Mouse (Mus musculus): ENCODE measurements around the gene Zfp978. TPM values are rescaled to one million over a fixed set of nuclear protein-coding genes. Genes with fewer than 3 reads are reported as not detected.
"Not testable (repeated sequence)": the region's sequence is repeated elsewhere in the genome, so short reads cannot be mapped to it uniquely, and the experiment has no call there.

The Zfp978 gene
- polyA plus RNA-seq (2015; fragmentation: Nextera tagmentation; extraction: Ambion mirVana) = not detected in 2 replicates

DNA sequence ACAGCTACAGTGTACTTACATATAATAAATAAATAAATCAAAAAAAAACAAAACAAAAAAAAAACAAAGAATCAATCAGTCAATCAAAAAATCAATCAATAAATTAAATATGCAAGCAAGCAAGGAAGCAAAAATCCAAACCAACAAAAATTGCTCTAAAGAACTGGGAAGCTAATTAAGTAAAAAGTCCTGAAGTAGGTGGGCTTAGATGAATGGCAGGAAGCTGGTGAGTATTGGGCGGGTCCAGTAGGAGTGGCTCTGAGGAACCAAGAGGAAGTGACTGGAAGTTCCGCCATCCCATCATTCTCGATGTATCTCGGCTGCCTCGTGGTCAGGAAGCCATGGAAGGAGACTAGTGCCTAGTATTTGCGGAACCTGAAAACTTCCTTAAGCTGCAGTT, at the start of gene Zfp978:
TSS of gene Zfp978 (plus strand) at position 301 of the 400 bp plus-strand sequence.
- H3K4me3 ChIP-seq (replicated peaks); H3K27me3 ChIP-seq (replicated peaks); H3K9ac ChIP-seq (replicated peaks); H3K4me2 ChIP-seq; H3K9me3 ChIP-seq (replicated peaks); H3K36me3 ChIP-seq; ATAC-seq (ENCODE audit: low FRiP score); H3K4me1 ChIP-seq; H3K27ac ChIP-seq (replicated peaks): not testable (repeated sequence)
- WGBS = no CpG with 5 or more reads among the region's 6 CpGs

GRCm38 (mm10) chr4:147335036-147335690, 25.9 kb upstream of the Zfp978 start:
- not testable (repeated sequence) for H3K27me3 ChIP-seq (replicated peaks); ATAC-seq (ENCODE audit: low FRiP score); H3K4me3 ChIP-seq (replicated peaks); H3K36me3 ChIP-seq; H3K4me2 ChIP-seq; H3K27ac ChIP-seq (replicated peaks); H3K9ac ChIP-seq (replicated peaks); H3K4me1 ChIP-seq
- H3K9me3 ChIP-seq (replicated peaks) = peaks cover 60% of the 10 kb centered on the region
- WGBS = 93% methylated on average over 2 of the region's 2 CpGs

GRCm38 (mm10) chr4:147335691-147336367, 25.3 kb upstream of the Zfp978 start:
- WGBS = 36% methylated on average over 1 of the region's 1 CpGs
- not testable (repeated sequence) for H3K4me3 ChIP-seq (replicated peaks); H3K36me3 ChIP-seq; ATAC-seq (ENCODE audit: low FRiP score); H3K4me1 ChIP-seq; H3K27me3 ChIP-seq (replicated peaks); H3K9ac ChIP-seq (replicated peaks); H3K4me2 ChIP-seq; H3K27ac ChIP-seq (replicated peaks)
- peaks cover 65% of the 10 kb centered on the region for H3K9me3 ChIP-seq (replicated peaks)

DNA sequence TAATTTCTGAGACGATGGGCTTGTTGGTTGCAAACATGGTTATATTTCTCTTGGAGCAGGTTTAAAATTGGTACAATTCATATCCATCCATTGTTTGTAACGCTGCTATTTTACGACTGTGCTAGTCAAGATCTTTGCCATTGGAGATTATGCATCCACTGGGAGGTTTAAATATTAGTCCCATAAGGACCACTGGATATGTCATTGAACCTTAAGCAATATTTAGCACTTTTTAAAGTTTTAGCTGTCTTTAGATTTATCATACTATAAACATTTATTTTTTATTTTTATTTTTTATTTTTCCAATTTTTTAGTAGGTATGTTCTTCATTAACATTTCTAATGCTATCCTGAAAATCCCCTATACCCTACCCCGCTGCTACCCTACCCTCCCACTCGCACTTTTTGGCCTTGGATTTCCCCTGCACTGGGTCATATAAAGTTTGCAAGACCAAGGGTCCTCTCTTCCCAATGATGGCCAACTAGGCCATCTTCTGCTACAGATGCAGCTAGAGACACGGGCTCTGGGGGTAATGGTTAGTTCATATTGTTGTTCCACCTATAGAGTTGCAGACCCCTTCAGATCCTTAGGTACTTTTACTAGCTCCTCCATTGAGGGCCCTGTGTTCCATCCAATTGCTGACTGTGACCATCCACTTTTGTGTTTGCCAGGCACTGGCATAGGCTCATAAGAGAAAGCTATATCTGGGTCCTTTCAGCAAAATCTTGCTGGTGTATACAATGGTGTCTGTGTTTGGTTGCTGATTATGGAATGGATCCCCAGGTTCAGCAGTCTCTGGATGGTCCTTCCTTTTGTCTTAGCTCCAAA, 24.5 kb upstream of the Zfp978 start:
- H3K4me3 ChIP-seq (replicated peaks); H3K36me3 ChIP-seq; H3K27me3 ChIP-seq (replicated peaks); H3K4me1 ChIP-seq; H3K27ac ChIP-seq (replicated peaks); H3K9ac ChIP-seq (replicated peaks); H3K4me2 ChIP-seq: not testable (repeated sequence)
- peak; percentile 41; the same call in 1 of the 2 replicates for ATAC-seq (ENCODE audit: low FRiP score)
- 72% methylated on average over 6 of the region's 6 CpGs for WGBS
- H3K9me3 ChIP-seq (replicated peaks) = peaks cover 67% of the 10 kb centered on the region

DNA sequence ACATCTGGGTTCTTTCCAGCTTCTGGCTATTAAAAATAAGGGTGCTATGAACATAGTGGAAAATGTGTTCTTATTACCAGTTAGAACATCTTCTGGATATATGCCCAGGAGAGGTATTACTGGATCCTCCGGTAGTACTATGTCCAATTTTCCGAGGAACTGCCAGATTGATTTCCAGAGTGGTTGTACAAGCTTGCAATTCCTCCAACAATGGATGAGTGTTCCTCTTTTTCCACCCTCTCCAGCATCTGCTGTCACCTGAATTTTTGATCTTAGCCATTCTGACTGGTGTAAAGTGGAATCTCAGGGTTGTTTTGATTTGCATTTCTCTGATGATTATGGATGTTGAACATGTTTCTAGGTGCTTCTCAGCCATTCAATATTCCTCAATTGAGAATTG, 23.6 kb upstream of the Zfp978 start:
- not testable (repeated sequence) for H3K9ac ChIP-seq (replicated peaks); H3K4me2 ChIP-seq; H3K36me3 ChIP-seq; H3K27me3 ChIP-seq (replicated peaks); ATAC-seq (ENCODE audit: low FRiP score); H3K27ac ChIP-seq (replicated peaks); H3K4me3 ChIP-seq (replicated peaks); H3K4me1 ChIP-seq
- peaks cover 67% of the 10 kb centered on the region for H3K9me3 ChIP-seq (replicated peaks)
- 88% methylated on average over 2 of the region's 2 CpGs for WGBS

DNA sequence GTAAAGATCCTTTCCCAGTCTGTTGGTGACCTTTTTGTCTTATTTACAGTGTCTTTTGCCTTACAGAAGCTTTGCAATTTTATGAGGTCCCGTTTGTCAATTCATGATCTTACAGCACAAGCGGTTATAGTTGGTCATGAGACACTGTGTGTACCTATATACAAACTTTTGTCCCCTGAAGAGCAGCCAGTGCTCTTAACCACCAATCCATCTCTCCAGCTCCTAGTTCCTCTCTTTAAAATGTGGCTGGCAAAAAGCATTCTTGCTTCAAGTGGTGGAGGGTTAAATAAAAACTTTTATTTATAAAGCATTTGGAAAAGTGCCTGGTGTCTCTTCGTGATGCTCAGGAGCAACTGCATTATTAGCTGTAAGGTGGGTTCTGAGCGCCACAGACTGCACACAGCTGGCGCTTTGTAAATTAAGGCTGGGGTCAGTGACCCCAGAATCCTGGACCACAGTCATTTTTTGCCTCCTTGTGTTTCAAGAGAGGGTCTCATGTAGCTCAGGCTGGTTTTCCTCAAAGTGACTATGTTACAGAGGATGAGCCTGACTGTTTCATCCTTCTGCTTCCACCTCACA, 23.0 kb upstream of the Zfp978 start:
- no peak for ATAC-seq (ENCODE audit: low FRiP score)
- H3K27ac ChIP-seq (replicated peaks) = no peak overlapping the region

GRCm38 (mm10) chr4:147338706-147339105, 22.4 kb upstream of the Zfp978 start:
- H3K27ac ChIP-seq (replicated peaks); ATAC-seq (ENCODE audit: low FRiP score); H3K27me3 ChIP-seq (replicated peaks); H3K4me1 ChIP-seq; H3K4me3 ChIP-seq (replicated peaks); H3K36me3 ChIP-seq; H3K9ac ChIP-seq (replicated peaks); H3K4me2 ChIP-seq: not testable (repeated sequence)
- WGBS = 72% methylated on average over 3 of the region's 3 CpGs
- peaks cover 71% of the 10 kb centered on the region for H3K9me3 ChIP-seq (replicated peaks)

More for the DNA sequence above, 23.0 kb upstream of the Zfp978 start:
- Histone ChIP-seq H3K4me1 (no peaks in the 10 kb centered on the region), H3K4me2 (no peak overlapping the region), H3K9me3 (replicated peaks) (peaks cover 68% of the 10 kb centered on the region), H3K27me3 (replicated peaks) (no peaks in the 10 kb centered on the region), H3K4me3 (replicated peaks) (no peak overlapping the region), H3K36me3 (no peaks in the 10 kb centered on the region), H3K9ac (replicated peaks) (no peak overlapping the region)
- WGBS = 76% methylated on average over 5 of the region's 5 CpGs

DNA sequence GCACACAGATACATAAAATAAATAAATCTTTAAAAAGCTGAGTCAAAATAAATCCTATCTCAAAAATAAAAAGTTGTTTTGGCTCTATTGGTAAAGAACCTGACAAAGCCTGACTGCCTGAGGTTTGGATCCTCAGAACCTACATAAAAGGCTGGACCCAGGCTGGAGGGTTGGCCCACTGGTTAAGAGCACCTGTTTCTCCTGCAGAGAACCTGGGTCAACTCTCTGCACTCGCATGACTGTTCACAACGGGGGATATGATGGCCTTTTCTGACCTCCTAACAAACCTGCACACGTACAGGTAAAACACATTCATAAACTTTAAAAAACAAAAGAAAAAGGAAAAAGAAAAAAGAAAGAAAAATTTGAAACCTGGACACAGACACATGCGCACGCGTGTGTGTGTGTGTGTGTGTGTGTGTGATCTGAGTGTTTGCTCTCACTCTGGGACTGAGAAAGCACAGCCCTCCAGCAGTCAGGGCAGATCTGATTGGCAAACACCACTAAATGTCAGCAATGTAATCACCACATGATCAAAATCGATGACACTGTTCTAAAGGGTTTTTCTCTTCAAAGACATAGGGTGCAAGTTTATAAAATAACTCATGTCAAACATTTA, 21.4 kb upstream of the Zfp978 start:
- H3K4me2 ChIP-seq; H3K4me3 ChIP-seq (replicated peaks); H3K27ac ChIP-seq (replicated peaks); H3K4me1 ChIP-seq; ATAC-seq (ENCODE audit: low FRiP score); H3K36me3 ChIP-seq; H3K27me3 ChIP-seq (replicated peaks); H3K9ac ChIP-seq (replicated peaks): not testable (repeated sequence)
- H3K9me3 ChIP-seq (replicated peaks) = peaks cover 67% of the 10 kb centered on the region
- WGBS = 77% methylated on average over 7 of the region's 7 CpGs

DNA sequence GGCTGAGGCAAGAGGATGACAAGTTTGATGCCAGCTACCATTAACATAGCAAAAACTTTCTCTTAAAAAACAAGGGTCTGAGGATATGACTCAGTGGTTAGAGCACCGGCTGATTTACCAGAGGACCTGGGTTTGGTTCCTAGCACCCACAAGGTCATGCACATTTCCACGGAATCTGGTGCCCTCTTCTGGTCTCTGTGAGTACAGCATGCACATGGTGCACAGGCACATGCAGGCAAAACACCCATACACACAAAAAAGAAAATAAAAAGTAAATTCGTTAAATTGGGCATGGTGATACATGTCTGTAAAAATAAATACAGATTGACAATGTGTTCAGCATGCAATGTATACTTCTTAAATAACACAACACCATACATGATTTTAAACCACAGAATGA, 20.9 kb upstream of the Zfp978 start:
- not testable (repeated sequence) for H3K4me2 ChIP-seq; H3K4me3 ChIP-seq (replicated peaks); ATAC-seq (ENCODE audit: low FRiP score); H3K27ac ChIP-seq (replicated peaks); H3K9ac ChIP-seq (replicated peaks); H3K4me1 ChIP-seq; H3K27me3 ChIP-seq (replicated peaks); H3K36me3 ChIP-seq
- WGBS = 71% methylated on average over 3 of the region's 3 CpGs
- H3K9me3 ChIP-seq (replicated peaks) = peaks cover 67% of the 10 kb centered on the region

GRCm38 (mm10) chr4:147340876-147341275, 20.2 kb upstream of the Zfp978 start:
- H3K4me2 ChIP-seq; H3K36me3 ChIP-seq; H3K4me1 ChIP-seq; H3K9ac ChIP-seq (replicated peaks); H3K27me3 ChIP-seq (replicated peaks); ATAC-seq (ENCODE audit: low FRiP score); H3K4me3 ChIP-seq (replicated peaks); H3K27ac ChIP-seq (replicated peaks): not testable (repeated sequence)
- H3K9me3 ChIP-seq (replicated peaks) = peaks cover 63% of the 10 kb centered on the region
- WGBS = 84% methylated on average over 3 of the region's 3 CpGs
